Mouse (Mus musculus): ENCODE results near the gene Adamts18. TPM values are rescaled to one million over a fixed set of nuclear protein-coding genes. Genes with fewer than 3 reads are reported as not detected.
"Not testable (repeated sequence)": the region's sequence is repeated elsewhere in the genome, so short reads cannot be mapped to it uniquely, and the experiment has no call there.

The Adamts18 gene
- polyA plus RNA-seq, 1 experiment = 0.11 TPM

DNA sequence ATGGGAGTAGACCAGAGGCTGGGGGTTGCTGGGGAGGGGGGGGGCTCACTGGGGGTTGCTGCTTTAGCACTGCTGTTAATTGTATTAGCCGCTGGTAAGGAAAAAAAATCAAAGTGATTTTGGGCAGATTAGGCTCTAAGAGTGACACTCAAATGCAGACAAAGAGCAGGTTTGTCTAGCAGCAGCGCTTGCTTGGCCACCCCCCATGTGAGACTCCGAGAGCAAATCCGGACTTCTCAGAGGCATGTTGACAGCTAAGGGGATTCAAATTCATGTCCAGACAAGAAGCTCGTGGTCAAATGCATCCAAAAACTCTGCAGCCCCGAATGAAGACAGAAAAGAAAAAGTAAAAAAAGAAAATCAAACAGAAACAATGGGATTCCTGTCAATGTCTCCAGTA, 34.6 kb downstream of the Adamts18 start:
- Histone ChIP-seq H3K4me1 (ENCODE audit: control insufficient read depth, insufficient read depth, low read length) (no peaks in the 10 kb centered on the region), H3K27ac (ENCODE audit: control insufficient read depth, insufficient read depth, low read depth, low read length) (no peak overlapping the region), H3K4me3 (ENCODE audit: control insufficient read depth, low read depth, low read length) (no peak overlapping the region), H3K27me3 (ENCODE audit: control insufficient read depth, insufficient read depth, low read length) (no peaks in the 10 kb centered on the region), H3K36me3 (ENCODE audit: control insufficient read depth, insufficient read depth, low read length) (no peaks in the 10 kb centered on the region)
- TF ChIP-seq CTCF (IDR thresholded peaks at IDR 0.05; ENCODE audit: control insufficient read depth, insufficient read depth, insufficient replicate concordance, low read depth, low read length) (no peak), POLR2A (IDR thresholded peaks at IDR 0.05; ENCODE audit: control insufficient read depth, low read depth, low read length) (no peak)

DNA sequence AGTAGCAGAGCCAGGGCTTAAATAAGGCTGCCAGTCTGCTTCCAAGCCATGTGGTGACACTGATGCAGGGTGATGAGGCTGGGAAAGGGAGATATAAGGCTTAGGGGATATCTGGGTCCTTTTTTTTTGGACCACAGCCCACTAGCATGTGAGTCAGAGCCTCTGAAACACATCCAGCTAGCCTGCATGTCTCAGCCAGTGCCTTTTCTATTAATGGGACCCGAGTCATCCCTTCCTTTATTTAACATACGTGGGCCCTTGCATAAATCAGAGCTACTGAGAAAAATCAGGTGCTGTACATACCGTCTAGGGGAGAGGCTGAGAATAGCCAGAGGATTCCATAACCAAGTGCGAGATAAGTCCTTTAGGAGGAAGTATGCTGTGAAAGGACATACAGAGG, 37.0 kb downstream of the Adamts18 start:
- no peaks in the 10 kb centered on the region for H3K27me3 ChIP-seq (ENCODE audit: control insufficient read depth, insufficient read depth, low read length)
- no peaks in the 10 kb centered on the region for H3K4me1 ChIP-seq (ENCODE audit: control insufficient read depth, insufficient read depth, low read length)
- no peaks in the 10 kb centered on the region for H3K36me3 ChIP-seq (ENCODE audit: control insufficient read depth, insufficient read depth, low read length)
- TF ChIP-seq POLR2A (IDR thresholded peaks at IDR 0.05; ENCODE audit: control insufficient read depth, low read depth, low read length) = no peak
- TF ChIP-seq CTCF (IDR thresholded peaks at IDR 0.05; ENCODE audit: control insufficient read depth, insufficient read depth, insufficient replicate concordance, low read depth, low read length) = no peak
- H3K4me3 ChIP-seq (ENCODE audit: control insufficient read depth, low read depth, low read length) = no peak overlapping the region
- H3K27ac ChIP-seq (ENCODE audit: control insufficient read depth, insufficient read depth, low read depth, low read length) = no peak overlapping the region

DNA sequence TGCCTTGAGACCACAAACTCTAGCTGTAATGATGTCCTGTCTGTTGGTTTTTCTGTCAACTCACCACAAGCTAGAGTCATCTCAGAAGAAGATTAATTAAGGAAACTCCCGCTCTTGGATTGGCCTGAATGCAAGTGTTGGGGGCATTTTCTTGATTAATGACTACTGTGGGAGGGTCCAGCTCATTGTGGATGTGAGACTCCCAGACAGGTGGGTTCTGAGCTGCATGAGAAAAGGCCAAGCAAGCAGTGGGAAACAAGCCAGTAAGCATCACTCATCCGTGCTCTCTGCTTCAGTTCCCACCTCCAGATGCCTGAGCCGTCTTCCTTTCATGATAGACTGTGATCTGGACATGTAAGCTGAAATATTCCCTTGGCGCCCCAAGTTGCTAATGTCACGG, 38.6 kb downstream of the Adamts18 start:
- Histone ChIP-seq H3K27me3 (ENCODE audit: control insufficient read depth, insufficient read depth, low read length) (no peaks in the 10 kb centered on the region), H3K27ac (ENCODE audit: control insufficient read depth, insufficient read depth, low read depth, low read length) (no peak overlapping the region), H3K4me1 (ENCODE audit: control insufficient read depth, insufficient read depth, low read length) (no peaks in the 10 kb centered on the region), H3K4me3 (ENCODE audit: control insufficient read depth, low read depth, low read length) (no peak overlapping the region), H3K36me3 (ENCODE audit: control insufficient read depth, insufficient read depth, low read length) (no peaks in the 10 kb centered on the region)
- TF ChIP-seq CTCF (IDR thresholded peaks at IDR 0.05; ENCODE audit: control insufficient read depth, insufficient read depth, insufficient replicate concordance, low read depth, low read length) (no peak), POLR2A (IDR thresholded peaks at IDR 0.05; ENCODE audit: control insufficient read depth, low read depth, low read length) (no peak)

DNA sequence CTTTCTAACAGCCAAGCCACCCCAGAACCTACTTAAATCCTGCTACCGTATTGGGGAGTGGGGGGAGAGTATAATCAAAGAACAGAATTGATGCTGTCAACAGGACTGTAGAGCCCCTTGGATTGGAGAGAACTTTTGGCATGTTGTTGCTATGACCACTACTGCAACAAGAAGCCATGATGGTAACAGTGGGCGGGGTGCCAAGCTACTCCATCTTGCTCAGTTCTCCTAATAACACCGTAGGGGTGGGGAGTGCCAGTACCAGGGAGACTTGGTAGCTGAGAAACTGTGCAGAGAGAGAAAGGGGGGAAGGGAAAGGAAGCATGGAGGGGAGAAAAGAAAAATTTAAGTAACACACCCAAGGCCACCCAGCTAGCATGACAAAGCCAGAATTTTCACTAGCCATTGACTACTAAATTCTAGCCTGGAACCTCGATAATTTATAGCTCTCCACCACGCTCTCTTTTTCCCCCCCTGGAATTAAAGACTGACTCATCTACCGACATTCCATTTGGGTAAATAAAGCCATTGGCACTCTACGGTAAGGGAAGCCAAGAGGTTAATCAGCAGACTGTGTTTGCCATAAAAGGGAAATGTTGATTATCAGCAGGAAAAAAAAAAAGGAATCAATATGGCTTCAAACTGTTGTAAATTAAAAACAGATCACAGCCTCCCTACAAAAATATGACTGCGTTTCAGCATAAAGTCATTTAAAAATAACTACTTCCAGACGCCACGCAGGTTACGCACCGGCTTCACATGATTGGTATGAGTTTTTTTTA, 44.5 kb downstream of the Adamts18 start:
- H3K36me3 ChIP-seq (ENCODE audit: control insufficient read depth, insufficient read depth, low read length) = no peaks in the 10 kb centered on the region
- H3K27me3 ChIP-seq (ENCODE audit: control insufficient read depth, insufficient read depth, low read length) = no peaks in the 10 kb centered on the region
- H3K27ac ChIP-seq (ENCODE audit: control insufficient read depth, insufficient read depth, low read depth, low read length) = no peak overlapping the region
- no peak for TF ChIP-seq CTCF (IDR thresholded peaks at IDR 0.05; ENCODE audit: control insufficient read depth, insufficient read depth, insufficient replicate concordance, low read depth, low read length)
- TF ChIP-seq POLR2A (IDR thresholded peaks at IDR 0.05; ENCODE audit: control insufficient read depth, low read depth, low read length) = no peak
- H3K4me1 ChIP-seq (ENCODE audit: control insufficient read depth, insufficient read depth, low read length) = no peaks in the 10 kb centered on the region
- H3K4me3 ChIP-seq (ENCODE audit: control insufficient read depth, low read depth, low read length) = no peak overlapping the region

DNA sequence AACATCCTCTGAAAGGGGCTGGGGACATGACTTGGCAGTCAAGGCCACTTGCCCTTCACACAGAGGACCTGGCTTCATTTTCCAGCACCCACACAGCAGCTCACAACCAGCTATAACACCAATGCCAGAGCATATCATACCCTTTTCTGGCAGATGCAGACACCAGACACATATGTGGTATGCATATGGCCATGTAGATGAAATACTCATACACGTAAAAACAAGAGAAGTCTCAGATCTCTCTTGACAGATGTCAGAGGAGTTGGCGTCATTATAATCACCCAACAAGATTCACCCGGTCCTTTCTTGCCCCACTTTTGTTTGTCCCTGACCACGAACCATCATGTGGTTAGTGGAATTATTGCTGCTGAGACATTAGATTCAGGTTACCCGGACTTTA, 47.0 kb downstream of the Adamts18 start:
- Histone ChIP-seq H3K4me1 (ENCODE audit: control insufficient read depth, insufficient read depth, low read length) (no peaks in the 10 kb centered on the region), H3K27ac (ENCODE audit: control insufficient read depth, insufficient read depth, low read depth, low read length) (no peak overlapping the region)

GRCm38 (mm10) chr8:113800556-113800955, 48.0 kb downstream of the Adamts18 start:
- not testable (repeated sequence) for H3K4me3 ChIP-seq (ENCODE audit: control insufficient read depth, low read depth, low read length); H3K27me3 ChIP-seq (ENCODE audit: control insufficient read depth, insufficient read depth, low read length); H3K4me1 ChIP-seq (ENCODE audit: control insufficient read depth, insufficient read depth, low read length); H3K27ac ChIP-seq (ENCODE audit: control insufficient read depth, insufficient read depth, low read depth, low read length); H3K36me3 ChIP-seq (ENCODE audit: control insufficient read depth, insufficient read depth, low read length)

More for the DNA sequence above, 47.0 kb downstream of the Adamts18 start:
- TF ChIP-seq POLR2A (IDR thresholded peaks at IDR 0.05; ENCODE audit: control insufficient read depth, low read depth, low read length) (no peak), CTCF (IDR thresholded peaks at IDR 0.05; ENCODE audit: control insufficient read depth, insufficient read depth, insufficient replicate concordance, low read depth, low read length) (no peak)
- no peaks in the 10 kb centered on the region for H3K27me3 ChIP-seq (ENCODE audit: control insufficient read depth, insufficient read depth, low read length)
- H3K36me3 ChIP-seq (ENCODE audit: control insufficient read depth, insufficient read depth, low read length) = no peaks in the 10 kb centered on the region
- H3K4me3 ChIP-seq (ENCODE audit: control insufficient read depth, low read depth, low read length) = no peak overlapping the region

DNA sequence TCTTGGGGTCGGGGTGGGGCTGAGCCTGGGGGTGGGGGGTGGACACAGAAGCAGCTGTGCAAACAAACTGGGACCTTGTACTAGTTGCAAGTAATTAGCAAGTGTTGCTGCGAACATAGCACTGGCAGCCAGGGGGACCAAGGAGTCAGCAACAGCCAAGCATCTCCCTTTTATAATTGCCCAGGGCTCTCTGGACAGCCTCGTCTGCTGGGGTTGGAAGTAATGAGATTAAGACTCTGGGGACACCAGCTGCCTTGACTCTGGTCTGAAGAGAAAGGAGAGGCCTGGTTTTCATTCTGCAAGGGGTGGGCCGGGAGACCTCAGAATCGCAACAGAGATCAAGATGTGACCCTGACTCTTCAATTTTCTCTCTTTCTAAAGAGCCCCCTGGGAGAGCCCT, 49.0 kb downstream of the Adamts18 start:
- Histone ChIP-seq H3K4me3 (ENCODE audit: control insufficient read depth, low read depth, low read length) (no peak overlapping the region), H3K36me3 (ENCODE audit: control insufficient read depth, insufficient read depth, low read length) (no peaks in the 10 kb centered on the region), H3K27ac (ENCODE audit: control insufficient read depth, insufficient read depth, low read depth, low read length) (no peak overlapping the region), H3K4me1 (ENCODE audit: control insufficient read depth, insufficient read depth, low read length) (no peaks in the 10 kb centered on the region), H3K27me3 (ENCODE audit: control insufficient read depth, insufficient read depth, low read length) (no peaks in the 10 kb centered on the region)
- TF ChIP-seq CTCF (IDR thresholded peaks at IDR 0.05; ENCODE audit: control insufficient read depth, insufficient read depth, insufficient replicate concordance, low read depth, low read length) = no peak
- TF ChIP-seq POLR2A (IDR thresholded peaks at IDR 0.05; ENCODE audit: control insufficient read depth, low read depth, low read length) = no peak

DNA sequence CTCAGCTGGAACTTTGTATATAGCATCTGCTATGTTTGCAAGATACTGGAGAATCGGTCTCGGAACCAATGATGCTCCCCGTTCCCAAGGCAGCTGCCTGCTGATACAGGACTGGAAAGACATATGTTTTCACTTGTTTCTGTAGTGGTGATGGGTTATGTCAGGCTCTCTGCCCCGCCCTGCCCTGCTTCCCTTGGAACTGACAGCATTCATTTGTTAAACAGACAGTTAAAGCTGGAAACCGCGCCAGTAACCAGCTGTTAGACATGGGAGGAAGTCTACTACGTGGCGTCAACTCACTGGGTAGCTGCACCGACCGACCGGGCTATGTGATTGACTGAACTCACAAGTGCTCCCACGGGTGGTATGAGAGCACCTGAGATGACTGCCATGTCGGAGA, 56.7 kb downstream of the Adamts18 start:
- TF ChIP-seq POLR2A (IDR thresholded peaks at IDR 0.05; ENCODE audit: control insufficient read depth, low read depth, low read length) (no peak), CTCF (IDR thresholded peaks at IDR 0.05; ENCODE audit: control insufficient read depth, insufficient read depth, insufficient replicate concordance, low read depth, low read length) (no peak)
- Histone ChIP-seq H3K4me1 (ENCODE audit: control insufficient read depth, insufficient read depth, low read length) (no peaks in the 10 kb centered on the region), H3K4me3 (ENCODE audit: control insufficient read depth, low read depth, low read length) (no peak overlapping the region), H3K27ac (ENCODE audit: control insufficient read depth, insufficient read depth, low read depth, low read length) (no peak overlapping the region), H3K27me3 (ENCODE audit: control insufficient read depth, insufficient read depth, low read length) (no peaks in the 10 kb centered on the region), H3K36me3 (ENCODE audit: control insufficient read depth, insufficient read depth, low read length) (no peaks in the 10 kb centered on the region)

Data from testis, adult 2 months (tissue).